Comparison of ENCODE assay signal across 8 mouse cellular contexts in genomic region chr13:5860651-5861156, GRCm38 (mm10). TPM values are rescaled to one million over a fixed set of nuclear protein-coding genes. Genes with fewer than 3 reads are reported as not detected.
DNase-seq lines count a peak whose midpoint lies in the region; ATAC-seq and TF ChIP-seq lines count a peak whose summit lies in the region.

No protein-coding gene starts in this region.

- no peaks in the 10 kb centered on the region for H3K27me3 ChIP-seq in heart, embryonic 16.5 days (ENCODE audit: control insufficient read depth, insufficient read depth, low read length)
- no peaks in the 10 kb centered on the region for H3K27me3 ChIP-seq in limb, embryonic 14.5 days (ENCODE audit: control insufficient read depth, insufficient read depth, low read length)
- H3K27me3 ChIP-seq in midbrain, embryonic 14.5 days (ENCODE audit: control insufficient read depth, insufficient read depth, low read length) = no peaks in the 10 kb centered on the region

- no peak; the same call in 1 of the 2 replicates for TF ChIP-seq POLR2A in limb, embryonic 14.5 days (IDR thresholded peaks at IDR 0.05; ENCODE audit: borderline replicate concordance, extremely low read depth, insufficient read depth, insufficient read length)

- H3K27ac ChIP-seq in heart, embryonic 16.5 days (ENCODE audit: low read length) = peak overlapping the region; percentile 100
- H3K27ac ChIP-seq in limb, embryonic 14.5 days (replicated peaks; ENCODE audit: low read depth, low read length) = peak overlapping the region; percentile 99
- H3K27ac ChIP-seq in midbrain, embryonic 14.5 days (replicated peaks; ENCODE audit: low read depth, low read length) = peak overlapping the region; percentile 100

- under 1% methylated on average over 27 of the region's 27 CpGs for WGBS in heart, embryonic 16.5 days
- WGBS in limb, embryonic 14.5 days = under 1% methylated on average over 19 of the region's 27 CpGs
- under 1% methylated on average over 27 of the region's 27 CpGs for WGBS in midbrain, embryonic 14.5 days

- H3K4me3 ChIP-seq in heart, embryonic 16.5 days (ENCODE audit: low read length) = peak overlapping the region; percentile 80
- H3K4me3 ChIP-seq in limb, embryonic 14.5 days (replicated peaks; ENCODE audit: low read length) = peak overlapping the region; percentile 75
- H3K4me3 ChIP-seq in midbrain, embryonic 14.5 days (replicated peaks; ENCODE audit: low read depth, low read length) = peak overlapping the region; percentile 70

- ATAC-seq in heart, embryonic 16.5 days (replicated peaks; ENCODE audit: extremely low read depth, insufficient read depth, low FRiP score) = peak; percentile 38
- ATAC-seq in limb, embryonic 14.5 days (ENCODE audit: low FRiP score, low read depth) = peak; percentile 24
- peak; percentile 46 for ATAC-seq in midbrain, embryonic 14.5 days (ENCODE audit: low FRiP score, low TSS enrichment)

- no peaks in the 10 kb centered on the region for H3K9me3 ChIP-seq in heart, embryonic 16.5 days (replicated peaks; ENCODE audit: control insufficient read depth, low read length)
- H3K9me3 ChIP-seq in limb, embryonic 14.5 days (ENCODE audit: control insufficient read depth, low read length) = no peaks in the 10 kb centered on the region
- H3K9me3 ChIP-seq in midbrain, embryonic 14.5 days (ENCODE audit: control insufficient read depth, low read length) = no peaks in the 10 kb centered on the region

- H3K4me2 ChIP-seq in heart, embryonic 16.5 days (ENCODE audit: low read depth, low read length) = peak overlapping the region; percentile 71
- H3K4me2 ChIP-seq in limb, embryonic 14.5 days (replicated peaks; ENCODE audit: low read depth, low read length, severe bottlenecking) = peak overlapping the region; percentile 87
- H3K4me2 ChIP-seq in midbrain, embryonic 14.5 days (ENCODE audit: low read length) = peak overlapping the region; percentile 70

- peaks cover 11% of the 10 kb centered on the region for H3K4me1 ChIP-seq in heart, embryonic 16.5 days (ENCODE audit: control insufficient read depth, insufficient read depth, low read length)
- peaks cover 18% of the 10 kb centered on the region; the same call in 1 of the 2 replicates for H3K4me1 ChIP-seq in limb, embryonic 14.5 days (ENCODE audit: control insufficient read depth, insufficient read depth, low read length)
- H3K4me1 ChIP-seq in midbrain, embryonic 14.5 days (ENCODE audit: control insufficient read depth, insufficient read depth, low read length) = peaks cover 20% of the 10 kb centered on the region

- peak overlapping the region; percentile 98 for H3K9ac ChIP-seq in heart, embryonic 16.5 days (ENCODE audit: low read length)
- peak overlapping the region; percentile 93 for H3K9ac ChIP-seq in limb, embryonic 14.5 days (ENCODE audit: low read depth, low read length, severe bottlenecking)
- peak overlapping the region; percentile 96 for H3K9ac ChIP-seq in midbrain, embryonic 14.5 days (replicated peaks; ENCODE audit: low read length)

- peaks cover 11% of the 10 kb centered on the region for H3K36me3 ChIP-seq in heart, embryonic 16.5 days (ENCODE audit: control insufficient read depth, insufficient read depth)
- H3K36me3 ChIP-seq in limb, embryonic 14.5 days (ENCODE audit: control insufficient read depth, insufficient read depth, low read length) = peaks cover 12% of the 10 kb centered on the region
- peaks cover 10% of the 10 kb centered on the region for H3K36me3 ChIP-seq in midbrain, embryonic 14.5 days (ENCODE audit: control insufficient read depth, insufficient read depth, low read length)

- peak; percentile 71 for DNase-seq in adrenal gland, postnatal 14 days
- DNase-seq in adrenal gland, adult 8-10 months = no peak
- DNase-seq in CD4-positive, CD25-positive, alpha-beta regulatory T cell, adult 2 months (ENCODE audit: low read depth, low spot score) = peak; percentile 87
- DNase-seq in embryo, embryonic 11.5 days (ENCODE audit: low read depth, low spot score) = peak; percentile 46
- DNase-seq in limb, embryonic 14.5 days (ENCODE audit: low spot score) = peak; percentile 62
- DNase-seq in midbrain, embryonic 14.5 days = peak; percentile 79
- peak; percentile 77 for DNase-seq in thymus, postnatal 0 days (ENCODE audit: low spot score)

RNA-seq across cellular contexts. Expression of gene Klf6, which starts 0.6 kb away (rescaled TPM):
- 45.3 and 55.8 TPM in 2 replicates for total RNA-seq in adrenal gland, postnatal 14 days (2021)
- 10 to 100 TPM; 34.6 to 57.1 (median 44.8) TPM for total RNA-seq in adrenal gland, adult 8-10 months (2022)
- polyA plus RNA-seq in heart, embryonic 16.5 days (2015; fragmentation: Nextera tagmentation; extraction: Ambion mirVana) = 77.1 and 87.5 TPM in 2 replicates
- 24.5 and 24.7 TPM in 2 replicates for polyA plus RNA-seq in limb, embryonic 14.5 days (2012; rRNA removed)
- polyA plus RNA-seq in limb, embryonic 14.5 days (2014; fragmentation: Nextera tagmentation; extraction: Ambion mirVana) = 79.1 and 86.4 TPM in 2 replicates
- polyA plus RNA-seq in midbrain, embryonic 14.5 days (2014; fragmentation: Nextera tagmentation; extraction: Ambion mirVana) = 66.6 and 80.4 TPM in 2 replicates
- 61.2 and 74.9 TPM in 2 replicates for polyA plus RNA-seq in thymus, postnatal 0 days (2015; fragmentation: Nextera tagmentation; extraction: Ambion mirVana)
